Mouse (Mus musculus): Measurements from ENCODE around the gene Spp1. TPM values are rescaled to one million over a fixed set of nuclear protein-coding genes. Genes with fewer than 3 reads are reported as not detected.

Spp1 gene
- total and polyA plus RNA-seq, 3 experiments = 0.36 to 1.7 (median 0.39) TPM

GRCm38 (mm10) chr5:104453075-104453474 is 18.2 kb downstream of the Spp1 start:
- DNase-seq = no peak
- 14% methylated on average over 1 of the region's 1 CpGs for WGBS
- H3K27me3 ChIP-seq (ENCODE audit: control insufficient read depth, insufficient read depth, low read length) = no peaks in the 10 kb centered on the region
- no peak for TF ChIP-seq CTCF (IDR thresholded peaks at IDR 0.05)
- TF ChIP-seq POLR2A (IDR thresholded peaks at IDR 0.05; ENCODE audit: insufficient read depth, low read depth, low read length) = no peak
- TF ChIP-seq EP300 (IDR thresholded peaks at IDR 0.05; ENCODE audit: insufficient read depth, low read depth, low read length) = no peak
- no peaks in the 10 kb centered on the region for H3K79me2 ChIP-seq (replicated peaks; ENCODE audit: control insufficient read depth, insufficient read depth, low read length)
- H3K27ac ChIP-seq = no peak overlapping the region
- no peaks in the 10 kb centered on the region for H3K4me1 ChIP-seq (ENCODE audit: control insufficient read depth, insufficient read depth, low read length)
- H3K36me3 ChIP-seq (ENCODE audit: control insufficient read depth, insufficient read depth, low read length) = no peaks in the 10 kb centered on the region
- intact Hi-C loops (cut with DNase I) = no loop called here
- no peak overlapping the region for H3K9ac ChIP-seq (ENCODE audit: low read depth, low read length)
- H3K4me3 ChIP-seq = no peak overlapping the region

GRCm38 (mm10) chr5:104454564-104454963 is 19.6 kb downstream of the Spp1 start:
- Histone ChIP-seq H3K36me3 (ENCODE audit: control insufficient read depth, insufficient read depth, low read length) (no peaks in the 10 kb centered on the region), H3K9ac (ENCODE audit: low read depth, low read length) (no peak overlapping the region), H3K79me2 (replicated peaks; ENCODE audit: control insufficient read depth, insufficient read depth, low read length) (no peaks in the 10 kb centered on the region), H3K27me3 (ENCODE audit: control insufficient read depth, insufficient read depth, low read length) (no peaks in the 10 kb centered on the region), H3K4me3 (no peak overlapping the region), H3K27ac (no peak overlapping the region), H3K4me1 (ENCODE audit: control insufficient read depth, insufficient read depth, low read length) (peaks cover 4% of the 10 kb centered on the region)
- no peak for TF ChIP-seq POLR2A (IDR thresholded peaks at IDR 0.05; ENCODE audit: insufficient read depth, low read depth, low read length)
- TF ChIP-seq EP300 (IDR thresholded peaks at IDR 0.05; ENCODE audit: insufficient read depth, low read depth, low read length) = no peak
- TF ChIP-seq CTCF (IDR thresholded peaks at IDR 0.05) = no peak
- intact Hi-C loops (cut with DNase I) = no loop called here
- WGBS = 92% methylated on average over 6 of the region's 6 CpGs
- DNase-seq = no peak

GRCm38 (mm10) chr5:104458832-104459705 is 24.2 kb downstream of the Spp1 start, which contains the start of gene Pkd2:
Gene Pkd2 (plus strand): TSS chr5:104459450.
- peak within 1 kb of the TSS; percentile 85 for H3K9ac ChIP-seq (ENCODE audit: low read depth, low read length)
- H3K79me2 ChIP-seq (replicated peaks; ENCODE audit: control insufficient read depth, insufficient read depth, low read length) = peaks cover 2% of the 10 kb centered on the region; the same call in 1 of the 2 replicates
- peaks cover 5% of the 10 kb centered on the region for H3K4me1 ChIP-seq (ENCODE audit: control insufficient read depth, insufficient read depth, low read length)
- TF ChIP-seq POLR2A (IDR thresholded peaks at IDR 0.05; ENCODE audit: insufficient read depth, low read depth, low read length) (peak; percentile 54; the same call in 1 of the 2 replicates), CTCF (IDR thresholded peaks at IDR 0.05) (no peak), EP300 (IDR thresholded peaks at IDR 0.05; ENCODE audit: insufficient read depth, low read depth, low read length) (no peak)
- 8% methylated on average over 46 of the region's 46 CpGs for WGBS
- peak within 1 kb of the TSS; percentile 87 for H3K4me3 ChIP-seq
- DNase-seq = peak; percentile 87 to 88
- intact Hi-C loops (cut with DNase I) = no loop called here
- H3K36me3 ChIP-seq (ENCODE audit: control insufficient read depth, insufficient read depth, low read length) = peaks cover 9% of the 10 kb centered on the region
- no peaks in the 10 kb centered on the region for H3K27me3 ChIP-seq (ENCODE audit: control insufficient read depth, insufficient read depth, low read length)
- H3K27ac ChIP-seq = peak within 1 kb of the TSS; percentile 89

- TF ChIP-seq CTCF (IDR thresholded peaks at IDR 0.05) (no peak), EP300 (IDR thresholded peaks at IDR 0.05; ENCODE audit: insufficient read depth, low read depth, low read length) (no peak), POLR2A (IDR thresholded peaks at IDR 0.05; ENCODE audit: insufficient read depth, low read depth, low read length) (peak; percentile 16; the same call in 1 of the 2 replicates)
- under 1% methylated on average over 81 of the region's 82 CpGs for WGBS
- DNase-seq = peak; percentile 67 to 75
- Histone ChIP-seq H3K79me2 (replicated peaks; ENCODE audit: control insufficient read depth, insufficient read depth, low read length) (peaks cover 2% of the 10 kb centered on the region; the same call in 1 of the 2 replicates), H3K36me3 (ENCODE audit: control insufficient read depth, insufficient read depth, low read length) (peaks cover 9% of the 10 kb centered on the region), H3K27me3 (ENCODE audit: control insufficient read depth, insufficient read depth, low read length) (no peaks in the 10 kb centered on the region), H3K27ac (peak overlapping the region; percentile 89), H3K4me1 (ENCODE audit: control insufficient read depth, insufficient read depth, low read length) (peaks cover 5% of the 10 kb centered on the region), H3K4me3 (peak overlapping the region; percentile 87), H3K9ac (ENCODE audit: low read depth, low read length) (peak overlapping the region; percentile 85)
- intact Hi-C loops (cut with DNase I) = loop anchor here (10.0 kb wide), 1 partner anchor 545 kb away; the partner anchor contains the start of gene Klhl8
These were observed 25.0 kb downstream of the Spp1 start for GRCm38 (mm10) chr5:104459706-104460455.

GRCm38 (mm10) chr5:104460456-104460838 is 25.5 kb downstream of the Spp1 start:
- no peak for DNase-seq
- Histone ChIP-seq H3K27me3 (ENCODE audit: control insufficient read depth, insufficient read depth, low read length) (no peaks in the 10 kb centered on the region), H3K36me3 (ENCODE audit: control insufficient read depth, insufficient read depth, low read length) (peaks cover 12% of the 10 kb centered on the region), H3K27ac (peak overlapping the region; percentile 89), H3K9ac (ENCODE audit: low read depth, low read length) (no peak overlapping the region; the same call in 1 of the 2 replicates), H3K4me3 (peak overlapping the region; percentile 87), H3K4me1 (ENCODE audit: control insufficient read depth, insufficient read depth, low read length) (peaks cover 5% of the 10 kb centered on the region), H3K79me2 (replicated peaks; ENCODE audit: control insufficient read depth, insufficient read depth, low read length) (peaks cover 2% of the 10 kb centered on the region; the same call in 1 of the 2 replicates)
- intact Hi-C loops (cut with DNase I) = loop anchor here (10.0 kb wide), 1 partner anchor 546 kb away; the partner anchor contains the start of gene Klhl8
- 17% methylated on average over 3 of the region's 3 CpGs for WGBS
- no peak for TF ChIP-seq CTCF (IDR thresholded peaks at IDR 0.05)
- no peak for TF ChIP-seq POLR2A (IDR thresholded peaks at IDR 0.05; ENCODE audit: insufficient read depth, low read depth, low read length)
- TF ChIP-seq EP300 (IDR thresholded peaks at IDR 0.05; ENCODE audit: insufficient read depth, low read depth, low read length) = no peak

Measured in heart, adult 2 months (tissue).